Mouse (Mus musculus): ENCODE data around the gene Ambra1.

GRCm38 (mm10) chr2:91939303-91939935 is 209.5 kb downstream of the Ambra1 start:
- TF ChIP-seq CEBPB (IDR thresholded peaks at IDR 0.05; ENCODE audit: insufficient read depth, poor library complexity, severe bottlenecking) = no peak
- TF ChIP-seq SRF (IDR thresholded peaks at IDR 0.05; ENCODE audit: control insufficient read depth, insufficient read length, low read depth) = no peak
- TF ChIP-seq POLR2A (IDR thresholded peaks at IDR 0.05; ENCODE audit: insufficient read length, low read depth) = no peak
- TF ChIP-seq POLR2AphosphoS2 (IDR thresholded peaks at IDR 0.05; ENCODE audit: insufficient read length, low read depth) = no peak
- no peak for TF ChIP-seq MAX (IDR thresholded peaks at IDR 0.05; ENCODE audit: low read depth)
- TF ChIP-seq E2F4 (IDR thresholded peaks at IDR 0.05; ENCODE audit: insufficient read depth) = no peak
- TF ChIP-seq TCF12 (IDR thresholded peaks at IDR 0.05; ENCODE audit: insufficient read depth, poor library complexity, severe bottlenecking) = no peak
- TF ChIP-seq USF1 (IDR thresholded peaks at IDR 0.05; ENCODE audit: low read depth) = no peak

All from myocyte (in vitro differentiated cells).